Mouse (Mus musculus) skeletal muscle tissue, adult 2 months (tissue): ENCODE data around the gene Cadm4.
A peak's percentile ranks its signal among the peaks of the same experiment; 100 is the strongest.

Experiments used
- DNase-seq: peaks from one replicate; pipeline ENCODE4 v3.0.0-alpha.2; 2012; ENCODE audit warnings: low read depth, low spot score

Cadm4 gene

GRCm38 (mm10) chr7:24531211-24531971, 49.6 kb downstream of the Cadm4 start:
- peak; percentile 35 for DNase-seq

- DNase-seq, result no peak
Measured at GRCm38 (mm10) chr7:24533031-24533571, 51.3 kb downstream of the Cadm4 start.

GRCm38 (mm10) chr7:24533806-24534205, 52.0 kb downstream of the Cadm4 start:
- no peak for DNase-seq

- DNase-seq, result no peak
Measured at GRCm38 (mm10) chr7:24534301-24534700, 52.5 kb downstream of the Cadm4 start.

- DNase-seq, result no peak
Measured at GRCm38 (mm10) chr7:24537081-24537480, 55.3 kb downstream of the Cadm4 start.

- DNase-seq, result no peak
Measured at GRCm38 (mm10) chr7:24537591-24537990, 55.8 kb downstream of the Cadm4 start.

GRCm38 (mm10) chr7:24538154-24538553, 56.3 kb downstream of the Cadm4 start:
- no peak for DNase-seq

- DNase-seq, result no peak
Measured at GRCm38 (mm10) chr7:24538701-24539100, 56.9 kb downstream of the Cadm4 start.

- DNase-seq, result no peak
Measured at GRCm38 (mm10) chr7:24539686-24540085, 57.9 kb downstream of the Cadm4 start.

GRCm38 (mm10) chr7:24544506-24544905, 62.7 kb downstream of the Cadm4 start:
- DNase-seq, result no peak

- no peak for DNase-seq
Measured at GRCm38 (mm10) chr7:24546068-24546614, 64.3 kb downstream of the Cadm4 start, which contains the start of the genes Pinlyp and Xrcc1. TSS of gene Pinlyp (minus strand) at chr7:24546118. TSS of gene Xrcc1 (plus strand) at chr7:24546289.

GRCm38 (mm10) chr7:24546634-24547389, 65.0 kb downstream of the Cadm4 start:
- DNase-seq, result peak; percentile 99

- no peak for DNase-seq
Measured at GRCm38 (mm10) chr7:24547534-24548036, 65.8 kb downstream of the Cadm4 start.

- no peak for DNase-seq
Measured at GRCm38 (mm10) chr7:24551985-24552759, 70.3 kb downstream of the Cadm4 start.
